Mouse (Mus musculus) thymus, adult 18-20 months (tissue): ENCODE measurements around the gene Leng8.
A peak's percentile ranks its signal among the peaks of the same experiment; 100 is the strongest.

Source experiments
- DNase-seq, 2 experiments: peaks; one replicate each; pipeline ENCODE4 v3.0.0; 2022; ENCODE audit warnings: mixed read lengths in 2 of 2

The Leng8 gene

GRCm38 (mm10) chr7:4136771-4137531, at the start of gene Leng8:
Gene Leng8, plus strand, starts transcription at chr7:4137039.
- peak; percentile 99 for DNase-seq

- no peak for DNase-seq
Observed at GRCm38 (mm10) chr7:4087238-4087895, 49.5 kb upstream of the Leng8 start.

- no peak for DNase-seq
Observed at GRCm38 (mm10) chr7:4087896-4088480, 48.9 kb upstream of the Leng8 start.

- no peak for DNase-seq
Observed at GRCm38 (mm10) chr7:4088679-4089078, 48.2 kb upstream of the Leng8 start.

- DNase-seq: no peak
Observed at GRCm38 (mm10) chr7:4091170-4091569, 45.7 kb upstream of the Leng8 start.

GRCm38 (mm10) chr7:4098301-4098700, 38.5 kb upstream of the Leng8 start:
- DNase-seq: no peak

GRCm38 (mm10) chr7:4098832-4099231, 38.0 kb upstream of the Leng8 start:
- no peak for DNase-seq

GRCm38 (mm10) chr7:4101144-4101543, 35.7 kb upstream of the Leng8 start:
- DNase-seq: no peak

- no peak for DNase-seq
Observed at GRCm38 (mm10) chr7:4103411-4103810, 33.4 kb upstream of the Leng8 start.

- no peak for DNase-seq
Observed at GRCm38 (mm10) chr7:4111766-4112165, 25.1 kb upstream of the Leng8 start.

GRCm38 (mm10) chr7:4117050-4117814, 19.6 kb upstream of the Leng8 start:
- DNase-seq: no peak

- DNase-seq: no peak
Observed at GRCm38 (mm10) chr7:4119344-4119902, 17.4 kb upstream of the Leng8 start, which contains the start of gene Ttyh1. Gene Ttyh1, plus strand, starts transcription at chr7:4119408.

GRCm38 (mm10) chr7:4119976-4120921, 16.6 kb upstream of the Leng8 start:
- DNase-seq: no peak

- DNase-seq: no peak
Observed at GRCm38 (mm10) chr7:4122076-4122768, 14.6 kb upstream of the Leng8 start.

- no peak for DNase-seq
Observed at GRCm38 (mm10) chr7:4122783-4123182, 14.1 kb upstream of the Leng8 start.

GRCm38 (mm10) chr7:4123732-4124131, 13.1 kb upstream of the Leng8 start:
- DNase-seq: no peak

- no peak for DNase-seq
Observed at GRCm38 (mm10) chr7:4124315-4124759, 12.5 kb upstream of the Leng8 start.

GRCm38 (mm10) chr7:4124856-4125255, 12.0 kb upstream of the Leng8 start:
- DNase-seq: no peak

GRCm38 (mm10) chr7:4125306-4125705, 11.5 kb upstream of the Leng8 start:
- DNase-seq: no peak

GRCm38 (mm10) chr7:4126992-4127785, 9.7 kb upstream of the Leng8 start:
- no peak for DNase-seq
